Mouse (Mus musculus) kidney, adult 8-10 months (tissue): Measurements from ENCODE around the gene Il17rd.

Source experiments
- DNase-seq, 2 experiments: peaks; one replicate each; pipeline ENCODE4 v3.0.0; 2022

Il17rd gene

GRCm38 (mm10) chr14:27038783-27039182 lies at the start of gene Il17rd:
TSS of gene Il17rd (plus strand) at chr14:27038941.
- peak; percentile 96 to 97 for DNase-seq

GRCm38 (mm10) chr14:26991622-26992021 lies 47.1 kb upstream of the Il17rd start:
- DNase-seq = peak in 1 of 2 experiments; percentile 14

- no peak for DNase-seq
Observed at GRCm38 (mm10) chr14:26993427-26993826, 45.3 kb upstream of the Il17rd start.

- DNase-seq = peak in 1 of 2 experiments; percentile 33
Observed at GRCm38 (mm10) chr14:26994211-26994741, 44.5 kb upstream of the Il17rd start, which contains the start of gene Hesx1. TSS of gene Hesx1 (plus strand) at chr14:26994416.

- DNase-seq = no peak
Observed at GRCm38 (mm10) chr14:26996257-26996656, 42.5 kb upstream of the Il17rd start.

GRCm38 (mm10) chr14:27000386-27000785 lies 38.4 kb upstream of the Il17rd start:
- DNase-seq = peak; percentile 15 to 29

GRCm38 (mm10) chr14:27004906-27005305 lies 33.8 kb upstream of the Il17rd start:
- DNase-seq = no peak

- DNase-seq = no peak
Observed at GRCm38 (mm10) chr14:27005937-27006336, 32.8 kb upstream of the Il17rd start.

GRCm38 (mm10) chr14:27011561-27011960 lies 27.2 kb upstream of the Il17rd start:
- no peak for DNase-seq

GRCm38 (mm10) chr14:27013658-27014057 lies 25.1 kb upstream of the Il17rd start:
- DNase-seq = no peak

GRCm38 (mm10) chr14:27017936-27018335 lies 20.8 kb upstream of the Il17rd start:
- no peak for DNase-seq

GRCm38 (mm10) chr14:27019850-27020249 lies 18.9 kb upstream of the Il17rd start:
- peak in 1 of 2 experiments; percentile 31 for DNase-seq

GRCm38 (mm10) chr14:27022876-27023275 lies 15.9 kb upstream of the Il17rd start:
- peak in 1 of 2 experiments; percentile 80 for DNase-seq

- no peak for DNase-seq
Observed at GRCm38 (mm10) chr14:27024664-27025063, 14.1 kb upstream of the Il17rd start.

GRCm38 (mm10) chr14:27029771-27030173 lies 9.0 kb upstream of the Il17rd start:
- DNase-seq = peak in 1 of 2 experiments; percentile 33

- DNase-seq = peak; percentile 63 to 89
Observed at GRCm38 (mm10) chr14:27031142-27031541, 7.6 kb upstream of the Il17rd start.

- no peak for DNase-seq
Observed at GRCm38 (mm10) chr14:27037513-27037912, 1.2 kb upstream of the Il17rd start.

- no peak for DNase-seq
Observed at GRCm38 (mm10) chr14:27039281-27040248, 824 bp downstream of the Il17rd start.

- DNase-seq = no peak
Observed at GRCm38 (mm10) chr14:27040451-27040850, 1.7 kb downstream of the Il17rd start.

GRCm38 (mm10) chr14:27042280-27042983 lies 3.7 kb downstream of the Il17rd start:
- DNase-seq = peak; percentile 57 to 64

- DNase-seq = peak; percentile 57 to 71
Observed at GRCm38 (mm10) chr14:27043416-27043815, 4.7 kb downstream of the Il17rd start.

GRCm38 (mm10) chr14:27044221-27044966 lies 5.7 kb downstream of the Il17rd start:
- no peak for DNase-seq
